Mouse (Mus musculus) liver, embryonic 14.5 days (tissue): ENCODE measurements around the gene Ndufs2. TPM values are rescaled to one million over a fixed set of nuclear protein-coding genes. Genes with fewer than 3 reads are reported as not detected.

Source experiments
- ATAC-seq: fragments of 200-750 bp; cut with Nextera tagmentation; 2 replicates; pipeline ENCODE4 v1.8.0; 2017; ENCODE audit warnings: moderate number of reproducible peaks, mild to moderate bottlenecking, moderate library complexity; ENCODE audit not compliant: insufficient read depth
- DNase-seq, 3 experiments: peaks; one replicate each; pipeline ENCODE4 v3.0.0-alpha.2; 2012 to 2013; ENCODE audit warnings: low read depth in 3 of 3, low spot score in 3 of 3
- H3K27ac ChIP-seq: fragments of 300-500 bp; sonication (generic); 2 replicates; pipeline ENCODE4 v1.5.1; 2014; ENCODE audit warnings: moderate library complexity, mild to moderate bottlenecking, control low read depth, inconsistent platforms
- H3K27me3 ChIP-seq: fragments of 300-500 bp; sonication (generic); 2 replicates; pipeline ENCODE4 v1.6.1; 2014; ENCODE audit warnings: mild to moderate bottlenecking, low read length, moderate library complexity; ENCODE audit not compliant: control insufficient read depth, insufficient read depth
- H3K36me3 ChIP-seq: fragments of 300-500 bp; sonication (generic); replicated peaks from 2 replicates; pipeline ENCODE4 v1.6.1; 2014; ENCODE audit warnings: low read depth; ENCODE audit not compliant: control insufficient read depth, insufficient read depth
- H3K4me1 ChIP-seq, 2 experiments: fragments of 200-500 bp in 1 of 2; fragments of 300-500 bp in 1 of 2; sonication (generic) in 1 of 2; replicated peaks; 2 replicates each; pipeline ENCODE4 v1.6.1; 2012 to 2014; ENCODE audit warnings: antibody characterized with exemption in 1 of 2, inconsistent platforms in 1 of 2, low read length in 1 of 2; ENCODE audit not compliant: control insufficient read depth in 2 of 2, insufficient read depth in 2 of 2
- H3K4me2 ChIP-seq: fragments of 300-500 bp; sonication (generic); 2 replicates; pipeline ENCODE4 v1.6.1; 2014; ENCODE audit warnings: low read depth, mild to moderate bottlenecking, control low read depth, moderate library complexity
- H3K4me3 ChIP-seq, 2 experiments: fragments of 200-500 bp in 1 of 2; fragments of 300-500 bp in 1 of 2; sonication (generic) in 1 of 2; 2 replicates each; pipeline ENCODE4 v1.5.1; 2012 to 2014; ENCODE audit warnings: low read depth in 2 of 2, low read length in 2 of 2, mild to moderate bottlenecking in 2 of 2, control low read depth in 1 of 2, inconsistent platforms in 1 of 2, moderate library complexity in 1 of 2; ENCODE audit not compliant: insufficient read depth in 1 of 2
- H3K9ac ChIP-seq: fragments of 300-500 bp; sonication (generic); replicated peaks from 2 replicates; pipeline ENCODE4 v1.6.1; 2014; ENCODE audit warnings: mild to moderate bottlenecking, control low read depth, moderate library complexity
- H3K9me3 ChIP-seq: fragments of 300-500 bp; sonication (generic); 2 replicates; pipeline ENCODE4 v1.6.1; 2016; ENCODE audit warnings: low read length, mixed read lengths; ENCODE audit not compliant: control insufficient read depth
- CTCF ChIP-seq: IDR thresholded peaks from 2 replicates; pipeline ENCODE4 v1.5.1; 2016; ENCODE audit warnings: antibody characterized with exemption, low read depth, control low read depth
- EP300 ChIP-seq: IDR thresholded peaks from 2 replicates; pipeline ENCODE4 v1.6.1; 2016; ENCODE audit warnings: antibody characterized with exemption, low read depth
- WGBS: fragments of 180-500 bp; shearing (Covaris S2); extraction: QIAGEN DNeasy Blood & Tissue Kit; methylation state at CpG from one replicate; pipeline ENCODE4 v1.1.7; 2014; ENCODE audit not compliant: insufficient replicate concordance; 5-methylcytosine and 5-hydroxymethylcytosine counted together
- polyA plus RNA-seq, 2 experiments: library from polyadenylated mRNA; depleted of rRNA in 1 of 2; stranded (reverse) in 1 of 2; unstranded in 1 of 2; fragments of >200 nt; fragmentation: Nextera tagmentation in 1 of 2; extraction: Ambion mirVana in 1 of 2; gene quantifications; 2 replicates each; pipeline versions ENCODE4 v1.2.1 to v1.2.3; 2012 to 2014

The Ndufs2 gene
- polyA plus RNA-seq, 2 experiments: 72.4 to 136 TPM

DNA sequence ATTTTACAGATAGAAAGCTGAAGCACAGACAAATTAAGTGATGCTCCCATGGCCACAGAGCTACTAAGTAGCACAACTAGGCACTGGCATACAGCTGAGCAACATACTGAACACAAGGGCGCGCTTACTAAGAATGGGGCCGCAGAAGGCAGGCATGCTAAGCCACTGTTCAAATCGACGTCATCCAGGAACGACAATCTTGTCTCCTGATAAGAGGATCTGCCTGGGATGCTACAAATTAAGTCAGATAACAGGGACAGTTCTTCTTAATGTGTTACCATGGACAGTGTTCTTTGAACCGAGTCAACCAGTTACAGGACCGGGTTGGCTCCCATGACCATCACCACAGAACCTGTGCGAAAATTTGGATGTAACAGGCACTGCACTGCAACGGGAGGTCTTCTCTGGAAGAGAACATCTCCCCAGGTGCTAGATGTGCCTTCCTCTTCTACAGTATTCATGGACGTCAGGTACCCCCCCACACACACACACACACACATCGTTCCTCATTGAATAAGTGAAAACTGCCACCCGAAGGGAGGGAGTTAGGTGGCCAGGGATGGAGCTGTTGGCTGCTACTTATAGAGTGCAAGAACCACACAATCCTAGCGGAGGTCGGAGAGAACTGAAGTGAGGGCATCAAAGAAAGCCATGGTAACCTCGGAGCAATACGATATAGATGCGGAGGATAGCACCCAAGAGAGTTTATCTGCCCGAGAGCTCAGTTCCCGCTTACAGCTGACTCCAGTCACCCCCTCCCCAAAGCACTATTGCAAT is 56.0 kb downstream of the Ndufs2 start:
- Histone ChIP-seq H3K9ac (no peak overlapping the region), H3K27ac (no peak overlapping the region), H3K27me3 (peaks cover 54% of the 10 kb centered on the region), H3K4me3 (peak overlapping the region; percentile 8 to 30), H3K36me3 (no peaks in the 10 kb centered on the region), H3K4me1 (0 out of 4 replicates have a peak, but pooled peaks cover 0 to 6% of the 10 kb centered on the region in 2 experiments), H3K9me3 (no peaks in the 10 kb centered on the region), H3K4me2 (peak overlapping the region; percentile 48)
- no peak for DNase-seq
- ATAC-seq: no peak
- WGBS: 8% methylated on average over 20 of the region's 20 CpGs
- TF ChIP-seq CTCF (no peak), EP300 (no peak)

DNA sequence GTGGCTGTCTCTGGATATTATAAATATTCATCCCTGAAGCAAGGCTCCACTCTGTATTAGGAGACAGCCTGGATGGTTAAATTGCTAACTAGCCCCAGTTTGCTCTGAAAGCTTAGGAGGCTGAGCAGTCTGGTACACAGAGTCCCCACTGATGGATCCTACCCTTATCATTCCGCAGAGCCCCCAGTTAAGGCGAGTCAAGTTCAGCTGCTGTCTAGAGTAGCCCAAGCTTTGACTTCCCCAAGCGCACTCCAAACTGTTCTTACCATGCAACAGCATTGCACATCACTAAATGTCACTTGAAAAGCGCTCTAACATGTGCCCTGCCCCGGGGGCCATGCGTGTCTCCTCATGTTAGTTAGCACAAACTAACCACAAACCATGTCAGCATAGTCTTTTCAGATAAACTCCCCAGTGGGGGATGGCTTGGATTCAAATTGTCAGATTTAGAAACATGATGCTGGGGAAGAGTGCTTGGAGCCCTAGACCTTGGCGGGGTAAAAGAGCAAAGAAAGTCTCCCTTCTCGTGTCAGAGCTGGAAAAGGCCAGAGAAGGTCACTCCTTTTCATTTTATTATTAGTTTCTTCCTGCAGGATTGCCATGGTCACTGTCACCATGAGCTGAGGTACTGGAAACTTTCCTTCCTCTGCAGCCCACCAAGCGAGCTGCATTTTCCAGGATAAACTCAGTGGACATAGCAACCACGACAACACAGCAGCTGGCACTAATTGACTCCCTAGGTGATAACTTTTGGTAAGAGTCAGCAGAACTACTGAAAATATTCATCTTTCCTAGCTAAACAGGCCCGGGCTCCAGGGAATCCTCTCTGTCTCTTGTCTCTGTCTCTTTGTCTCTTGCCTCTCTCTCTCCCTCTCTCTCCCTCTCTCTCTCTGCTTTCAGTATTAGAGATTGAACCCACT is 57.0 kb downstream of the Ndufs2 start:
- no peak for DNase-seq
- no peak overlapping the region for H3K4me2 ChIP-seq

GRCm38 (mm10) chr1:171193093-171193840 is 57.9 kb downstream of the Ndufs2 start:
- Histone ChIP-seq H3K4me2 (no peak overlapping the region), H3K27me3 (peaks cover 54% of the 10 kb centered on the region)
- no peak for DNase-seq

More for the DNA sequence above, 57.0 kb downstream of the Ndufs2 start:
- H3K9ac ChIP-seq: no peak overlapping the region
- TF ChIP-seq EP300 (no peak), CTCF (no peak)
- H3K9me3 ChIP-seq: no peaks in the 10 kb centered on the region
- H3K4me1 ChIP-seq: peaks cover 0 to 10% of the 10 kb centered on the region in 2 experiments; a peak in 1 of 4 replicates
- no peak for ATAC-seq
- peaks cover 54% of the 10 kb centered on the region for H3K27me3 ChIP-seq
- H3K36me3 ChIP-seq: no peaks in the 10 kb centered on the region
- WGBS: 24% methylated on average over 11 of the region's 11 CpGs
- no peak overlapping the region for H3K27ac ChIP-seq
- H3K4me3 ChIP-seq: no peak overlapping the region

DNA sequence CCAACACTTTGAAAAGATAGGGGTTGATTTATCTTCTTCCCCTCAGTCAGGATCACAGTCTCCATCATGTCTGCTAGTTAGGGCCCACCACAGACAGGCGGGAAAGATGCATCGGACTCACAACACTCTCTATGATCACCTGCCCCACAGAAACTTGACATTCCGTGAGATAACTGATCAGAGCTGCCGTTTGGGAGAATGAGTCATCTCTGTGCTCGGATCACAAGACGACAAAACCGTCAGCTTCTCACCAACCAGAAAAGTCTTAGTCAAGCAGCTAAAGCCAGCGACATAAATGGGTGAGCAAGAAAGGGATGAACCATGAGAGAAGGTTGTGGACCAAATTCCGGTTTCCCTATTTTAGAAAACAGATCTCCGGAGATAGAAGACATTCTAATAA is 58.9 kb downstream of the Ndufs2 start:
- H3K4me2 ChIP-seq: no peak overlapping the region
- H3K9me3 ChIP-seq: no peaks in the 10 kb centered on the region
- H3K4me1 ChIP-seq: peaks cover 0 to 11% of the 10 kb centered on the region in 2 experiments; a peak in 1 of 4 replicates
- no peak overlapping the region for H3K27ac ChIP-seq
- no peak overlapping the region for H3K9ac ChIP-seq
- TF ChIP-seq CTCF (no peak), EP300 (no peak)
- no peak overlapping the region for H3K4me3 ChIP-seq
- no peak for ATAC-seq
- no peaks in the 10 kb centered on the region for H3K36me3 ChIP-seq
- H3K27me3 ChIP-seq: peaks cover 51% of the 10 kb centered on the region
- 38% methylated on average over 10 of the region's 10 CpGs for WGBS
- DNase-seq: no peak

More at GRCm38 (mm10) chr1:171193093-171193840, 57.9 kb downstream of the Ndufs2 start:
- Histone ChIP-seq H3K9ac (no peak overlapping the region), H3K27ac (no peak overlapping the region), H3K4me3 (no peak overlapping the region), H3K9me3 (no peaks in the 10 kb centered on the region), H3K4me1 (peaks cover 0 to 11% of the 10 kb centered on the region in 2 experiments; a peak in 1 of 4 replicates), H3K36me3 (no peaks in the 10 kb centered on the region)
- no peak for ATAC-seq
- TF ChIP-seq EP300 (no peak), CTCF (no peak)
- WGBS: 6% methylated on average over 18 of the region's 18 CpGs
